Mouse (Mus musculus) kidney, adult 9 months (tissue): ENCODE data around the gene Rhox8.
"Not testable (repeated sequence)": the region's sequence is repeated elsewhere in the genome, so short reads cannot be mapped to it uniquely, and the experiment has no call there.

Source experiments
- DNase-seq: peaks from one replicate; pipeline ENCODE4 v3.0.0; 2022

Gene Rhox8

DNA sequence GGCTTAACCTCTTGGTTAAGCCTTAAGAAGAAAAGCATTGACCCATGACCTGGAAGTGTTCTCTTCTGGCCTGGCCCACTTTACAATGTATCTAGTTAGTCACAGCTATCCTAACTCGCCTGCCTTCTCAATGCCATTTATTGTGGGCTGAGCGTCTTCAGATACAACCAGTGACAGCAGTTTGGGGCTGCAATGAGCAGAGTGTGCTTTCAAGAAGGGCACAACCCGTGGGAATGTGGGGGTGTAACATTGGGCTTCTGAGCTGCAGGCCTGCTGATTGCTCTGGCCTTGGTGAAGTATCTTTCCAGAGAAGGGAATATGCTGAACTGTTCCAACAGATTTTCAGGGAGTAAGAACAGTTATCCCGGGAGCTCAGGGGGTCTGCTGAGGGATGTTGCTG is at the start of gene Rhox8:
TSS of gene Rhox8 (minus strand) at position 101 of the 400 bp plus-strand sequence.
- DNase-seq: no peak

DNA sequence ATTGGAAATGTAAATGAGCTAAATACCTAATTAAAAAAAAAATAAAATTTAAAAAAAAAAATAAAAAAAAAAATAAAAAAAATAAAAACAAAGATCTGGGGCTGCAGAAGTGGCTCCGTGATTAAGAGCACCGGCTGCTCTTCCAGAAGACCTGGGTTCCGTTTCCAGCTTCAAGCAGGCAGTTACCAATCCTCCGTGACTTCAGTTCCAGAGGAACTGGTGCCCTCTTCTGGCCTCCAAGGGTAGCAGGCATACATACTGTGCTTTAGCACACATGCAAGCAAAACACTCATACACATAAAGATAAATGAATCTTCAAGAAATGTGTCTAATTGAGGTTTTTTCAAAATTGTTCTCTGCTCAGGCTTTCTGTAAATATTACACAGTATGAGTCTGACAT is 37.6 kb upstream of the Rhox8 start:
- no peak for DNase-seq

DNA sequence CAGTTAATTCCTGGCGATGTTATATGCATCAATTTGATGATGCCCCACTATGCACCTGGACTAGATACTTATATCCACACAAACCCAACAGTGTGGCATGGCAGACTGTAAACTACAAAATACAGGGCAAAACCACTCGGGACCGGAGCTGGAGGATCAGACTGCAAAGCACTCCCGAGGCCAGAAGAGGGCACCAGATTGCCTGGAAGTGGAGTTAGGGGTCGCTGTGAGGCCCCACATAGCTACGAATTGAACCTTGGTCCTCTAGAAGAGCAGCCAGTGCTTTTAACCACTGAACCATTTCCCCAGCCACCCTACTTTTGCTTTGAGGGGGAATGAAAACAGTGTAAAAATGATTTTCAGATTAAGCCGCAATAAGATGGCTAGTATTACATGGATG is 29.8 kb upstream of the Rhox8 start:
- no peak for DNase-seq

DNA sequence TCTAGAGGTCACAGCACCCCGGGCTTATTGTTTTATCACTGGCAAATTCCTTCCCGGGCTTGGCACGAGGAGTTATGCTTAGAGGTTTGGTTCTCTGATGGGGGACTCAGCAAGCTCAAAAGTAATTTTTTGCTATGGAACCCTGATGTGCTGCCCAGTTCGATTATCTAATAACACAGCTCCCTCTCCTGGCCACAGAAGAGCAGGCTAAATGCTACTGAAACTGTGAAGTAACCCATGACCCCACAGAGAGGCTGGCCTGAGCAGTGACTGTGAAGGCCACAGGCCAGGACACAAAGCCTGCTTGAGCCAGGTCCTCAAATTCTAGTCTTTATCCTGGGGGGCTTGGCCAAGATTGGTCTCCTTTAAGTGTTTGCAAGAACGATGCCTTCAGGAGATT is 25.0 kb upstream of the Rhox8 start:
- peak; percentile 1 for DNase-seq

DNA sequence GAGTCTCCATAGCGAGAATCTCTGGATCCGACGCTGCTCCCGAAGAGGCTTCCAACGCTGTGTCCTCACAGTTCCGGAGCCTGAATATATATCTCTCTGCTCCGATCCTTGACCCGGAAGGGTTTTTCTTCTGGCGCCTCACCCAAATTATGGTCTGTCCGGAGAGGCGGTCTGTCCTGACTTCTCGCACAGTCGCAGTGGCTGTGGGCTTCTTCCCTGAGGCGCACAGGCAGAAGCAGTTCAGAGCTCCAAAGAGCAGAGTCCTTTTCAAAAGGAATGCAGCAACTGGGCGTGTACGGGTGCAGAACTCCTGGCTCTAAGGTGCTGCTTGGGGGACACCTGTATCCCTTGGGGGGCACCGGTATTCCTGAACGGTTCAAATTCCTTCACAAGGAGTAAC is 22.9 kb upstream of the Rhox8 start, which contains the start of gene Rhox9:
TSS of gene Rhox9 (minus strand) at position 101 of the 400 bp plus-strand sequence.
- DNase-seq: not testable (repeated sequence)

DNA sequence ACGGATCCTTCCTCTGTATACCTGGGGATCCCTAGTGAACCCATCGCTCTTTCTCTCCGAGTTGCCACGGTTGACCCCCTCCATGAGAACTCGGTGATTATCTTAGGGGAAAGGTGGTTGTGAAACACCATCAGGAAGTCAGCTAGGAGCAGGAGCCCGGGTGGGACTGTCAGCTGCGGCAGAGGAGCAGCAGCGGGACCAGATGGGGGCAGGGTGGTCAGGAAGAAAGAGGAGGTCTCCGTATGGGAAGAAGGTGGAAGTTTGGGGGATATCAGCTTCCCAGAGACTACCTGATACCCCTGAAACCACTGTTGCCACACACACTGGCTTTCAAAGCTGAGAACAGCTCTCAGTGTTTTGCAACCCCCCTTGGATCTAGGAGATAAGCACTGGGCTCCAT is 18.4 kb upstream of the Rhox8 start, which contains the start of gene Rhox7b:
TSS of gene Rhox7b (minus strand) at position 101 of the 400 bp plus-strand sequence.
- DNase-seq: not testable (repeated sequence)

DNA sequence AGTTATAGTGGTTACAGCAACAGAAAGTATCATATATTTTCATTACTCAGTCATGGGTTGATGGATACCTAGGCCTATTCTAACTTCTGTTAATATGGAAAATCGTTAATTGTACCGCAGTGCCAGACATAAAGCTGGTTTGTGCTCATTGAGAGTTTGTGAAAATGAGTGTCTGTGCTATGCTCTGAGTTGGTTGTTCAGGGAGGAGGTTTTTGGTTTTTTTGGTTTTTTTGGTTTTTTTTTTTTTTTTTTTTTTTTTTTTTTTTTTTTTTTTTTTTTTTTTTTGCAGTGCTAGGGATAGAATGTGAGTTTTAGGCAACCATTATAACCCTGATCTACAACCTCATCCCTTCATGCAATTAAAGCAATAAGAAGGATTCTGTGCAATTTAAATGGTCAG is 7.1 kb downstream of the Rhox8 start:
- DNase-seq: no peak

DNA sequence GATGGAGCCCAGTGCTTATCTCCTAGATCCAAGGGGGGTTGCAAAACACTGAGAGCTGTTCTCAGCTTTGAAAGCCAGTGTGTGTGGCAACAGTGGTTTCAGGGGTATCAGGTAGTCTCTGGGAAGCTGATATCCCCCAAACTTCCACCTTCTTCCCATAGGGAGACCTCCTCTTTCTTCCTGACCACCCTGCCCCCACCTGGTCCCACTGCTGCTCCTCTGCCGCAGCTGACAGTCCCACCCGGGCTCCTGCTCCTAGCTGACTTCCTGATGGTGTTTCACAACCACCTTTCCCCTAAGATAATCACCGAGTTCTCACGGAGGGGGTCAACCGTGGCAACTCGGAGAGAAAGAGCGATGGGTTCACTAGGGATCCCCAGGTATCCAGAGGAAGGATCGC is 47.4 kb downstream of the Rhox8 start, which contains the start of gene Rhox7a:
TSS of gene Rhox7a (plus strand) at position 301 of the 400 bp plus-strand sequence.
- DNase-seq: not testable (repeated sequence)

DNA sequence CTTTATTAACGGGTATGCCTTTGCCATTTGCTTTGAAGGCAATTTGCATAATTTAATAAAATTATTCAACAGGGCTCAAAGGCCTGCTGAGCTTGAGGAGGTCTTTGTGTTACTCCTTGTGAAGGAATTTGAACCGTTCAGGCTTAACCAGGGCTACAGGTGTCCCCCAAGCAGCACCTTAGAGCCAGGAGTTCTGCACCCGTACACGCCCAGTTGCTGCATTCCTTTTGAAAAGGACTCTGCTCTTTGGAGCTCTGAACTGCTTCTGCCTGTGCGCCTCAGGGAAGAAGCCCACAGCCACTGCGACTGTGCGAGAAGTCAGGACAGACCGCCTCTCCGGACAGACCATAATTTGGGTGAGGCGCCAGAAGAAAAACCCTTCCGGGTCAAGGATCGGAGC is 52.1 kb downstream of the Rhox8 start, which contains the start of gene Rhox6:
TSS of gene Rhox6 (plus strand) at position 301 of the 400 bp plus-strand sequence.
- DNase-seq: not testable (repeated sequence)
